Mouse (Mus musculus): Measurements from ENCODE around the gene Gm17416.
A peak's percentile ranks its signal among the peaks of the same experiment; 100 is the strongest.

Gene Gm17416

GRCm38 (mm10) chr2:152607746-152608145 is 38.6 kb downstream of the Gm17416 start:
- DNase-seq: no peak

- no peak for DNase-seq
Measured at GRCm38 (mm10) chr2:152608719-152609118, 39.6 kb downstream of the Gm17416 start.

GRCm38 (mm10) chr2:152612193-152612592 is 43.1 kb downstream of the Gm17416 start:
- DNase-seq: no peak

GRCm38 (mm10) chr2:152615563-152615962 is 46.4 kb downstream of the Gm17416 start:
- peak; percentile 79 for DNase-seq

- DNase-seq: no peak
Measured at GRCm38 (mm10) chr2:152616470-152616869, 47.3 kb downstream of the Gm17416 start.

GRCm38 (mm10) chr2:152617374-152617773 is 48.2 kb downstream of the Gm17416 start:
- DNase-seq: no peak

Data from lung, postnatal 10 days (tissue).